Mouse (Mus musculus): ENCODE results near the gene Map3k21. TPM values are rescaled to one million over a fixed set of nuclear protein-coding genes. Genes with fewer than 3 reads are reported as not detected.

The Map3k21 gene
- total and polyA plus RNA-seq, 3 experiments: not detected

GRCm38 (mm10) chr8:125993636-125994035, 83.4 kb downstream of the Map3k21 start:
- no peak for DNase-seq (ENCODE audit: extremely low read depth)
- Histone ChIP-seq H3K36me3 (replicated peaks in 1 of 2; ENCODE audit: control insufficient read depth in 1 of 2, insufficient read depth in 1 of 2, low read length in 1 of 2) (no peaks in the 10 kb centered on the region), H3K4me2 (ENCODE audit: insufficient read depth, low read depth, poor library complexity, severe bottlenecking) (no peak overlapping the region), H3K27ac (ENCODE audit: insufficient read depth, low read depth) (no peak overlapping the region), H3K4me1 (ENCODE audit: control insufficient read depth in 1 of 2, insufficient read depth in 2 of 2) (no peaks in the 10 kb centered on the region), H3K79me2 (replicated peaks; ENCODE audit: control insufficient read depth, extremely low read depth, insufficient read depth, poor library complexity, severe bottlenecking) (no peaks in the 10 kb centered on the region), H3K9me3 (replicated peaks; ENCODE audit: low read length) (no peaks in the 10 kb centered on the region), H3K27me3 (replicated peaks) (peaks cover 91% of the 10 kb centered on the region), H3K4me3 (replicated peaks in 1 of 3; ENCODE audit: low read depth in 2 of 3, low read length in 2 of 3, poor library complexity in 1 of 3) (no peak overlapping the region), H3K9ac (ENCODE audit: insufficient read depth, low read depth) (no peak overlapping the region)
- in situ Hi-C loops (cut with MboI; ENCODE audit: low pct_ligation_motif_present, low pct_unique_long_range_greater_than_20kb, low sequenced_read_pairs): no loop called here
- TF ChIP-seq UBTF (IDR thresholded peaks at IDR 0.05; ENCODE audit: low read depth, low read length): no peak
- no peak for TF ChIP-seq RCOR1 (conservative IDR thresholded peaks at IDR 0.05; ENCODE audit: low read depth, low read length)
- TF ChIP-seq E2F4 (IDR thresholded peaks at IDR 0.05; ENCODE audit: insufficient replicate concordance, low read depth, low read length): no peak
- TF ChIP-seq TBP (conservative IDR thresholded peaks at IDR 0.05; ENCODE audit: low read depth, low read length): no peak
- no peak for TF ChIP-seq MAFK (IDR thresholded peaks at IDR 0.05; ENCODE audit: insufficient replicate concordance, low read length)
- TF ChIP-seq KAT2A (IDR thresholded peaks at IDR 0.05; ENCODE audit: insufficient replicate concordance, low read length): no peak
- no peak for TF ChIP-seq ZMIZ1 (IDR thresholded peaks at IDR 0.05; ENCODE audit: low read depth, low read length)
- dilution Hi-C loops (cut with MboI; ENCODE audit: extremely low pct_ligation_motif_present, extremely low pct_unique_long_range_greater_than_20kb, low sequenced_read_pairs): no loop called here

GRCm38 (mm10) chr8:125995101-125995986, 85.1 kb downstream of the Map3k21 start, which contains the start of gene Kcnk1:
TSS of gene Kcnk1 (plus strand) at chr8:125995170.
- Histone ChIP-seq H3K4me1 (ENCODE audit: control insufficient read depth in 1 of 2, insufficient read depth in 2 of 2) (no peaks in the 10 kb centered on the region), H3K36me3 (replicated peaks in 1 of 2; ENCODE audit: control insufficient read depth in 1 of 2, insufficient read depth in 1 of 2, low read length in 1 of 2) (no peaks in the 10 kb centered on the region), H3K79me2 (replicated peaks; ENCODE audit: control insufficient read depth, extremely low read depth, insufficient read depth, poor library complexity, severe bottlenecking) (no peaks in the 10 kb centered on the region), H3K9ac (ENCODE audit: insufficient read depth, low read depth) (no peak within 1 kb of the TSS), H3K9me3 (replicated peaks; ENCODE audit: low read length) (no peaks in the 10 kb centered on the region), H3K4me2 (ENCODE audit: insufficient read depth, low read depth, poor library complexity, severe bottlenecking) (no peak within 1 kb of the TSS), H3K27me3 (replicated peaks) (peaks cover 92% of the 10 kb centered on the region), H3K27ac (ENCODE audit: insufficient read depth, low read depth) (no peak within 1 kb of the TSS), H3K4me3 (replicated peaks in 1 of 3; ENCODE audit: low read depth in 2 of 3, low read length in 2 of 3, poor library complexity in 1 of 3) (no peak within 1 kb of the TSS)
- no peak for DNase-seq (ENCODE audit: extremely low read depth)
- dilution Hi-C loops (cut with MboI; ENCODE audit: extremely low pct_ligation_motif_present, extremely low pct_unique_long_range_greater_than_20kb, low sequenced_read_pairs) (no loop called here), in situ Hi-C loops (cut with MboI; ENCODE audit: low pct_ligation_motif_present, low pct_unique_long_range_greater_than_20kb, low sequenced_read_pairs) (no loop called here)
- TF ChIP-seq MAFK (IDR thresholded peaks at IDR 0.05; ENCODE audit: insufficient replicate concordance, low read length) (no peak), UBTF (IDR thresholded peaks at IDR 0.05; ENCODE audit: low read depth, low read length) (no peak), SMC3 (IDR thresholded peaks at IDR 0.05; ENCODE audit: low read depth, low read length) (no peak), TBP (conservative IDR thresholded peaks at IDR 0.05; ENCODE audit: low read depth, low read length) (no peak), RAD21 (IDR thresholded peaks at IDR 0.05; ENCODE audit: low read depth, low read length) (no peak), ZKSCAN1 (IDR thresholded peaks at IDR 0.05; ENCODE audit: borderline replicate concordance, low read depth, low read length) (no peak), HCFC1 (IDR thresholded peaks at IDR 0.05; ENCODE audit: low read depth, low read length) (no peak), NRF1 (IDR thresholded peaks at IDR 0.05; ENCODE audit: low read depth, low read length) (no peak), ZMIZ1 (IDR thresholded peaks at IDR 0.05; ENCODE audit: low read depth, low read length) (no peak), PAX5 (IDR thresholded peaks at IDR 0.05; ENCODE audit: low read length) (no peak), CTCF (conservative IDR thresholded peaks at IDR 0.05 in 1 of 2, IDR thresholded peaks at IDR 0.05 in 1 of 2; ENCODE audit: low read depth in 2 of 2, low read length in 2 of 2) (no peak), IRF4 (IDR thresholded peaks at IDR 0.05; ENCODE audit: low read depth, low read length) (no peak)
